Mouse (Mus musculus) testis, adult 2 months (tissue): ENCODE data around the gene Larp4. TPM values are rescaled to one million over a fixed set of nuclear protein-coding genes. Genes with fewer than 3 reads are reported as not detected.
A peak's percentile ranks its signal among the peaks of the same experiment; 100 is the strongest.
"Not testable (repeated sequence)": the region's sequence is repeated elsewhere in the genome, so short reads cannot be mapped to it uniquely, and the experiment has no call there.

Source experiments
- H3K27ac ChIP-seq: fragments of 200-500 bp; 2 replicates; pipeline ENCODE4 v1.5.1; 2012; ENCODE audit warnings: low read depth, low read length; ENCODE audit not compliant: control insufficient read depth, insufficient read depth
- H3K27me3 ChIP-seq: fragments of 200-500 bp; 2 replicates; pipeline ENCODE4 v1.6.1; 2012; ENCODE audit warnings: mild to moderate bottlenecking, low read length, moderate library complexity; ENCODE audit not compliant: control insufficient read depth, insufficient read depth
- H3K36me3 ChIP-seq: fragments of 200-500 bp; 2 replicates; pipeline ENCODE4 v1.6.1; 2012; ENCODE audit warnings: mild to moderate bottlenecking, low read length; ENCODE audit not compliant: control insufficient read depth, insufficient read depth
- H3K4me1 ChIP-seq: fragments of 200-500 bp; 2 replicates; pipeline ENCODE4 v1.6.1; 2012; ENCODE audit warnings: low read length; ENCODE audit not compliant: control insufficient read depth, insufficient read depth
- H3K4me3 ChIP-seq: fragments of 200-500 bp; 2 replicates; pipeline ENCODE4 v1.5.1; 2012; ENCODE audit warnings: low read depth, mild to moderate bottlenecking, low read length, moderate library complexity, mixed read lengths; ENCODE audit not compliant: control insufficient read depth
- CTCF ChIP-seq: fragments of 200-500 bp; IDR thresholded peaks from 2 replicates; pipeline ENCODE4 v1.5.1; 2012; ENCODE audit warnings: low read depth, mild to moderate bottlenecking, inconsistent platforms, low read length, moderate library complexity; ENCODE audit not compliant: control insufficient read depth, insufficient read depth, insufficient replicate concordance
- POLR2A ChIP-seq: fragments of 200-500 bp; IDR thresholded peaks from 2 replicates; pipeline ENCODE4 v1.6.1; 2012; ENCODE audit warnings: low read depth, mild to moderate bottlenecking, inconsistent platforms, low read length, moderate library complexity; ENCODE audit not compliant: control insufficient read depth
- polyA plus RNA-seq: library from polyadenylated mRNA; depleted of rRNA; stranded (reverse); fragments of >200 nt; gene quantifications from 2 replicates; pipeline ENCODE4 v1.2.3, GENCODE M21; 2012; rRNA removed

The Larp4 gene
- 30.1 and 37.9 TPM in 2 replicates for polyA plus RNA-seq

GRCm38 (mm10) chr15:99969765-99970164 is at the start of gene Larp4:
Gene Larp4 (plus strand): TSS chr15:99970065.
- H3K27ac ChIP-seq, H3K4me3 ChIP-seq, H3K27me3 ChIP-seq, H3K4me1 ChIP-seq, H3K36me3 ChIP-seq: not testable (repeated sequence)

- TF ChIP-seq CTCF (no peak), POLR2A (no peak)
- H3K27me3 ChIP-seq: no peaks in the 10 kb centered on the region
- H3K4me1 ChIP-seq: peaks cover 5% of the 10 kb centered on the region
- peak overlapping the region; percentile 78 for H3K4me3 ChIP-seq
- peak overlapping the region; percentile 83 for H3K27ac ChIP-seq
- H3K36me3 ChIP-seq: no peaks in the 10 kb centered on the region
Observed at GRCm38 (mm10) chr15:99931231-99931630, 38.6 kb upstream of the Larp4 start.

DNA sequence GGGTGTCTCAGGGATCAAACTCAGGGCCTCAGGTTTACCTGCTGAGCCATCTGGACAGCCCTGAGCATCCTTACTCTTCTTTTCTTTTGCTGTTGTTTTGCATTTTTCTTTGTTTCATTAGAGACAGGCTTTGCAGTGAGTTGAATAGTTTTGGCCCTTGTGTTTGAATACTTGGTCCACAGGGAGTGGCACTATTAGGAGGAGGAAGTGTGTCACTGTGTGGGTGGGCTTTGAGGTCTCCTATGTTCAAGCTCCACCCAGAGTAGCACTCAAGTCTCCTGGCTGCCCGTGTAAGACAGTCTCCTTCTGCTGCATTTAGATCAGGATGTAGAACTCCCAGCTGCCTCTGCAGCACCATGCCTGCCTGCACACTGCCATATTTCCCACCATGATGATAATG is 35.4 kb upstream of the Larp4 start:
- no peaks in the 10 kb centered on the region for H3K36me3 ChIP-seq
- TF ChIP-seq POLR2A (no peak), CTCF (no peak)
- no peak overlapping the region for H3K4me3 ChIP-seq
- H3K27me3 ChIP-seq: no peaks in the 10 kb centered on the region
- H3K4me1 ChIP-seq: peaks cover 5% of the 10 kb centered on the region
- no peak overlapping the region for H3K27ac ChIP-seq

DNA sequence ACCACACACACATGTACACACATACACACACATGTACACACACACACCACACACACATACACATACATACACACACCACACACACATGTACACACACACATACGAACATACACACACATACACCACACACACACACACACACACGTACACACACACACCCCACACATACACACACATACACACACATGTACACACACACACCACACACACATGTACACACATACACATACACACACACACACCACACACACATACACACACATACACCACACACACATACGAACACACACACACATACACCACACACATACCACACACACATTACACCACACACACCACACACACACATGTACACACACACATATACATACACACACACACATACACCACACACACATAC is 33.2 kb upstream of the Larp4 start:
- H3K4me3 ChIP-seq: no peak overlapping the region
- no peak overlapping the region for H3K27ac ChIP-seq
- peaks cover 2% of the 10 kb centered on the region; the same call in 1 of the 2 replicates for H3K4me1 ChIP-seq
- H3K27me3 ChIP-seq: no peaks in the 10 kb centered on the region
- H3K36me3 ChIP-seq: no peaks in the 10 kb centered on the region
- no peak for TF ChIP-seq CTCF
- TF ChIP-seq POLR2A: no peak

DNA sequence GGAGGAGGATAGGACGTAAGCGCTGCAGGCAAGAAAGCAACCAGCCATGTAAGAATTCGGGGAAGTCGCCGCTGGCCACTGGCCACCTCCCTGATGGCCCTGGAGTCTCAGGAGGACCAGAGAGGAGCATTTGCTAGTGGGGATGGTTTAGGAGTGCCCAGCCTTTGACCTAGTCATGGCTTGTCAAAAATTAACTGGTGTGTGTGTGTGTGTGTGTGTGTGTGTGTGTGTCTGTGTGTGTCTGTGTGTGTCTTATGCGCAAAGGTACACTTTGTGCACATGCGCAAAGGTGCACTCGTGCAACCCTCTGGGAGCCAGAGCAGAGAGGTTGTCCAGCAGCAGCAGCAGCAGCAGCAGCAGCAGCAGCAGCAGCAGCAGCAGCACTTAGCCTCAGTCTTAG is 32.0 kb upstream of the Larp4 start:
- H3K4me3 ChIP-seq: no peak overlapping the region
- no peak for TF ChIP-seq CTCF
- TF ChIP-seq POLR2A: no peak
- no peak overlapping the region for H3K27ac ChIP-seq
- no peaks in the 10 kb centered on the region for H3K4me1 ChIP-seq
- no peaks in the 10 kb centered on the region for H3K27me3 ChIP-seq
- no peaks in the 10 kb centered on the region for H3K36me3 ChIP-seq

- Histone ChIP-seq H3K27ac (no peak overlapping the region), H3K4me1 (no peaks in the 10 kb centered on the region), H3K4me3 (no peak overlapping the region), H3K36me3 (no peaks in the 10 kb centered on the region), H3K27me3 (no peaks in the 10 kb centered on the region)
- TF ChIP-seq POLR2A (no peak), CTCF (no peak)
Observed at GRCm38 (mm10) chr15:99940426-99940825, 29.4 kb upstream of the Larp4 start.

DNA sequence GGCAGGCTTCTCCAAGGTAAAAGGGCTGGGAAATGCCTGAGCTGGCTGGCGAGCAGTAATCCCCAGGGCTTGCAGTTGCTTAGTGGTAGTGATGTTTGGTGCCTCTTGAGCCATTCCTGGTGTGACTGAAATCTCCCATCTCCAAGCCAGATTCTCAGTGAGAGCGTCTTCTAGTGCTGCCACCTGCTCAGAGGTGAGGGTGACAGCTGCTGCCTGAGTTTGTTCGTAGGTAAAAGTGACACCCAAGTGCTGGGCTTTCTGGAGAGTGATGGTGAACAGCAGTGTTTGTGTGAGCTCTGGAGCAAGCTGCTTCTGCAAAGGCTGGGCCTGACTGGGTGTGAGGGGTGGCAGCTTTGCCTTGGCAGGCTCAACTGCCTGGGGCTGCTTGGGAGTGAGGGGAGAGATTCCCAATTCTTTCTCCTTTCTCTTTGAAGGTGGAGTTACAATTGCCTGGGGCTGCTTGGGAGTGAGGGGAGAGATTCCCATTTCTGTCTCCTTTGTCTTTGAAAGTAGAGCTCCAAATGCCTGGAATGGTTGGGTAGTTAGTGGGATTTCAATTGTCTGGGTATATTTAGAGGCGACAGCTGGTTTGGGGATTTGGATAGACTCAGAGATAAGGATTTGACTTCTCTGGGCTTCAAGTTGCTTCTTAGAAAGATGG is 28.8 kb upstream of the Larp4 start:
- Histone ChIP-seq H3K4me3 (no peak overlapping the region), H3K36me3 (no peaks in the 10 kb centered on the region), H3K27me3 (no peaks in the 10 kb centered on the region), H3K4me1 (no peaks in the 10 kb centered on the region), H3K27ac (no peak overlapping the region)
- TF ChIP-seq POLR2A: no peak
- TF ChIP-seq CTCF: no peak

DNA sequence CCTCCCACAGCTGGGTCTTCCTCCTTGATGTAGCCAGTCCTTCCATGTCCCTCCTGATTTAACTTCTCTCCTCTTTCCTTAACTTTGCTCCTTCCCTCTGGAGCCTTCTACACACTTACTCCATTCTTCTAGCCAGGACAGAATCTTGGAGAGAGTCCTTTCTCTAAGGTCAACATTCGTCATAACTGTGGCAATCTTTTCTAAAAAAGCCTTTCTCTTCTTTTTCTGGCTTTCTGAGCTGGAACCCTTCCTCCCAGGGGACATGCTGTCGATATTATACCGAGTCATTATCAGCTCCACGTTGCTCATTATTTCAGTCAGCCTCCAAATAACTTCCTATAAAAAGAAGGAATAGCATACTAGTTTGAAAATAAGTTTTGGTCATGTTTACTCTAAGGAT is 14.5 kb upstream of the Larp4 start:
- no peak overlapping the region for H3K4me3 ChIP-seq
- H3K36me3 ChIP-seq: no peaks in the 10 kb centered on the region
- no peak overlapping the region for H3K27ac ChIP-seq
- H3K27me3 ChIP-seq: no peaks in the 10 kb centered on the region
- TF ChIP-seq CTCF (no peak), POLR2A (no peak)
- H3K4me1 ChIP-seq: no peaks in the 10 kb centered on the region
